Mouse (Mus musculus): ENCODE data around the gene Ikzf3. TPM values are rescaled to one million over a fixed set of nuclear protein-coding genes. Genes with fewer than 3 reads are reported as not detected.

Gene Ikzf3
- polyA plus RNA-seq, 1 experiment from 2014 or later: not detected

DNA sequence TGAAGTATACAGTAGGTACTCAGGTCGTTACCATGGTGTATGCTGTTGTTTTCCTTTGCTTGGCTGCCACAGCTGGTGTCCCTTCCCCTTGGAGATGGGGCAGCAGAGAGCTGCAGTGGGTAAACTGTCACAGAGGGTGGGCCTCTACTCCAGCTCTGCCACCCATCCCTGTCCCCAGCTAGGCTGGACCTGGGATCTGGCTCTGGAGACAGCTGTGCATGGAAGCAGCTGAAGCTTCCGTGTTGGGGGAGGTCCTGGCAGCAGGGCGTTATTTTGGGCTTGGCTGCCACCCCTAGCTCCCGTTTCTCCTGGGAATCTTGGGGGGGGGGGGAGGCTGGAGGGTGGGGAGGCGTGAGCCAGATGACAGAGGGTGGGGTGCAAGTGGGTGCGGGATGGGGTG lies 127.6 kb downstream of the Ikzf3 start:
- H3K9me3 ChIP-seq (ENCODE audit: control insufficient read depth, low read length): no peaks in the 10 kb centered on the region
- H3K4me3 ChIP-seq (ENCODE audit: low read depth, low read length): no peak overlapping the region
- DNase-seq (ENCODE audit: low spot score): no peak
- WGBS: 67% methylated on average over 5 of the region's 6 CpGs
- no peak overlapping the region for H3K4me2 ChIP-seq (ENCODE audit: low read depth)
- no peak for ATAC-seq (ENCODE audit: insufficient read depth, low FRiP score, low TSS enrichment)
- no peak overlapping the region for H3K27ac ChIP-seq (ENCODE audit: low read depth, low read length)
- no peaks in the 10 kb centered on the region for H3K27me3 ChIP-seq (ENCODE audit: control insufficient read depth, insufficient read depth, low read length)
- no peaks in the 10 kb centered on the region for H3K36me3 ChIP-seq (ENCODE audit: control insufficient read depth, insufficient read depth, low read length)
- no peak overlapping the region for H3K9ac ChIP-seq (ENCODE audit: low read length)
- peaks cover 13% of the 10 kb centered on the region for H3K4me1 ChIP-seq (ENCODE audit: control insufficient read depth, insufficient read depth, low read length)

GRCm38 (mm10) chr11:98417074-98417473 lies 128.8 kb downstream of the Ikzf3 start:
- no peaks in the 10 kb centered on the region for H3K36me3 ChIP-seq (ENCODE audit: control insufficient read depth, insufficient read depth, low read length)
- H3K27ac ChIP-seq (ENCODE audit: low read depth, low read length): no peak overlapping the region
- no peak overlapping the region for H3K4me2 ChIP-seq (ENCODE audit: low read depth)
- ATAC-seq (ENCODE audit: insufficient read depth, low FRiP score, low TSS enrichment): no peak
- H3K4me3 ChIP-seq (ENCODE audit: low read depth, low read length): no peak overlapping the region
- 84% methylated on average over 1 of the region's 1 CpGs for WGBS
- H3K4me1 ChIP-seq (ENCODE audit: control insufficient read depth, insufficient read depth, low read length): peaks cover 13% of the 10 kb centered on the region
- H3K27me3 ChIP-seq (ENCODE audit: control insufficient read depth, insufficient read depth, low read length): no peaks in the 10 kb centered on the region
- H3K9me3 ChIP-seq (ENCODE audit: control insufficient read depth, low read length): no peaks in the 10 kb centered on the region
- DNase-seq (ENCODE audit: low spot score): no peak
- H3K9ac ChIP-seq (ENCODE audit: low read length): no peak overlapping the region

Other genes with a start within 250 kb of the Ikzf3 start
- gene Neurod2, start 216.4 kb downstream of the Ikzf3 start, polyA plus RNA-seq (2014; fragmentation: Nextera tagmentation; extraction: Ambion mirVana): 1.2 TPM in 2 replicates
- gene Ppp1r1b, start 197.6 kb downstream of the Ikzf3 start, polyA plus RNA-seq (2014; fragmentation: Nextera tagmentation; extraction: Ambion mirVana): 0.15 TPM in 1 of 2 replicates, not detected in the other
- 39.7 and 45.6 TPM in 2 replicates for gene Stard3, start 187.7 kb downstream of the Ikzf3 start, polyA plus RNA-seq (2014; fragmentation: Nextera tagmentation; extraction: Ambion mirVana)
- gene Tcap, start 162.2 kb downstream of the Ikzf3 start, polyA plus RNA-seq (2014; fragmentation: Nextera tagmentation; extraction: Ambion mirVana): 3.1 and 3.9 TPM in 2 replicates
- gene Pnmt, start 159.6 kb downstream of the Ikzf3 start, polyA plus RNA-seq (2014; fragmentation: Nextera tagmentation; extraction: Ambion mirVana): 0.40 and 0.91 TPM in 2 replicates
- 6.7 and 7.2 TPM in 2 replicates for gene Pgap3, start 145.5 kb downstream of the Ikzf3 start, polyA plus RNA-seq (2014; fragmentation: Nextera tagmentation; extraction: Ambion mirVana)
- 22.3 and 24.5 TPM in 2 replicates for gene Erbb2, start 133.6 kb downstream of the Ikzf3 start, polyA plus RNA-seq (2014; fragmentation: Nextera tagmentation; extraction: Ambion mirVana)
- gene Mien1, start 107.0 kb downstream of the Ikzf3 start, polyA plus RNA-seq (2014; fragmentation: Nextera tagmentation; extraction: Ambion mirVana): 133 and 151 TPM in 2 replicates
- 1.4 and 1.9 TPM in 2 replicates for gene Grb7, start 99.6 kb downstream of the Ikzf3 start, polyA plus RNA-seq (2014; fragmentation: Nextera tagmentation; extraction: Ambion mirVana)
- 0.16 TPM in 1 of 2 replicates, not detected in the other for gene Zpbp2, start 5.1 kb upstream of the Ikzf3 start, polyA plus RNA-seq (2014; fragmentation: Nextera tagmentation; extraction: Ambion mirVana)
- gene Ormdl3, start 41.3 kb upstream of the Ikzf3 start, polyA plus RNA-seq (2014; fragmentation: Nextera tagmentation; extraction: Ambion mirVana): 11.1 and 14.5 TPM in 2 replicates
- not detected in 2 replicates for gene Lrrc3c, start 52.3 kb upstream of the Ikzf3 start, polyA plus RNA-seq (2014; fragmentation: Nextera tagmentation; extraction: Ambion mirVana)
- 0.64 and 1.5 TPM in 2 replicates for gene Gm12355, start 79.6 kb upstream of the Ikzf3 start, polyA plus RNA-seq (2014; fragmentation: Nextera tagmentation; extraction: Ambion mirVana)
- not detected in 2 replicates for gene Gsdma3, start 80.3 kb upstream of the Ikzf3 start, polyA plus RNA-seq (2014; fragmentation: Nextera tagmentation; extraction: Ambion mirVana)
- gene Gsdma2, start 100.7 kb upstream of the Ikzf3 start, polyA plus RNA-seq (2014; fragmentation: Nextera tagmentation; extraction: Ambion mirVana): 0.17 TPM in 1 of 2 replicates, not detected in the other
- gene Gsdma, start 118.3 kb upstream of the Ikzf3 start, polyA plus RNA-seq (2014; fragmentation: Nextera tagmentation; extraction: Ambion mirVana): not detected in 2 replicates
- gene Psmd3, start 136.5 kb upstream of the Ikzf3 start, polyA plus RNA-seq (2014; fragmentation: Nextera tagmentation; extraction: Ambion mirVana): 172 TPM in 2 replicates
- gene Csf3, start 155.2 kb upstream of the Ikzf3 start, polyA plus RNA-seq (2014; fragmentation: Nextera tagmentation; extraction: Ambion mirVana): not detected in 2 replicates
- 67.6 and 74.5 TPM in 2 replicates for gene Med24, start 183.4 kb upstream of the Ikzf3 start, polyA plus RNA-seq (2014; fragmentation: Nextera tagmentation; extraction: Ambion mirVana)
- 32.0 and 34.7 TPM in 2 replicates for gene Thra, start 194.6 kb upstream of the Ikzf3 start, polyA plus RNA-seq (2014; fragmentation: Nextera tagmentation; extraction: Ambion mirVana)
- 1.5 and 1.9 TPM in 2 replicates for gene Nr1d1, start 229.3 kb upstream of the Ikzf3 start, polyA plus RNA-seq (2014; fragmentation: Nextera tagmentation; extraction: Ambion mirVana)
- 24.1 and 24.2 TPM in 2 replicates for gene Msl1, start 249.5 kb upstream of the Ikzf3 start, polyA plus RNA-seq (2014; fragmentation: Nextera tagmentation; extraction: Ambion mirVana)